Mouse (Mus musculus) hindbrain, postnatal 0 days (tissue): ENCODE measurements around the gene Trmt112. TPM values are rescaled to one million over a fixed set of nuclear protein-coding genes. Genes with fewer than 3 reads are reported as not detected.

Experiments
- ATAC-seq: fragments of 200-750 bp; cut with Nextera tagmentation; 2 replicates; pipeline ENCODE4 v1.8.0; 2017; ENCODE audit warnings: mild to moderate bottlenecking, moderate TSS enrichment, moderate library complexity
- DNase-seq: peaks from one replicate; pipeline ENCODE4 v3.0.0-alpha.2; 2015; ENCODE audit warnings: low spot score
- H3K27ac ChIP-seq: fragments of 300-500 bp; sonication (generic); 2 replicates; pipeline ENCODE4 v1.5.1; 2014; ENCODE audit warnings: mild to moderate bottlenecking
- H3K27me3 ChIP-seq: fragments of 300-500 bp; sonication (generic); 2 replicates; pipeline ENCODE4 v1.6.1; 2014; ENCODE audit warnings: low read length, mixed read lengths; ENCODE audit not compliant: insufficient read depth
- H3K36me3 ChIP-seq: fragments of 300-500 bp; sonication (generic); 2 replicates; pipeline ENCODE4 v1.6.1; 2014; ENCODE audit warnings: low read length, mixed read lengths; ENCODE audit not compliant: insufficient read depth
- H3K4me1 ChIP-seq: fragments of 300-500 bp; sonication (generic); 2 replicates; pipeline ENCODE4 v1.6.1; 2014; ENCODE audit warnings: antibody characterized with exemption, low read length, mixed read lengths; ENCODE audit not compliant: insufficient read depth
- H3K4me2 ChIP-seq: fragments of 300-500 bp; sonication (generic); 2 replicates; pipeline ENCODE4 v1.6.1; 2014; ENCODE audit warnings: low read depth, mild to moderate bottlenecking, low read length, moderate library complexity, mixed read lengths
- H3K4me3 ChIP-seq: fragments of 300-500 bp; sonication (generic); 2 replicates; pipeline ENCODE4 v1.5.1; 2014; ENCODE audit warnings: low read length
- H3K9ac ChIP-seq: fragments of 300-500 bp; sonication (generic); replicated peaks from 2 replicates; pipeline ENCODE4 v1.6.1; 2014; ENCODE audit warnings: mild to moderate bottlenecking, low read length, moderate library complexity, mixed read lengths
- H3K9me3 ChIP-seq: fragments of 300-500 bp; sonication (generic); 2 replicates; pipeline ENCODE4 v1.6.1; 2016; ENCODE audit warnings: low read length, mixed read lengths
- CTCF ChIP-seq: IDR thresholded peaks from 2 replicates; pipeline ENCODE4 v1.5.1; 2016; ENCODE audit warnings: antibody characterized with exemption, control low read depth, low read depth
- WGBS: fragments of 180-500 bp; shearing (Covaris S2); extraction: QIAGEN DNeasy Blood & Tissue Kit; methylation state at CpG from one replicate; pipeline ENCODE4 v1.1.7; 2014; 5-methylcytosine and 5-hydroxymethylcytosine counted together
- polyA plus RNA-seq: library from polyadenylated mRNA; unstranded; fragments of >200 nt; fragmentation: Nextera tagmentation; extraction: Ambion mirVana; gene quantifications from 2 replicates; pipeline ENCODE4 v1.2.1, GENCODE M21; 2015
- total RNA-seq: library from RNA; depleted of rRNA; stranded (reverse); fragments of >200 nt; gene quantifications from 2 replicates; pipeline ENCODE4 v1.2.3, GENCODE M21; 2014

Trmt112 gene
- total and polyA plus RNA-seq, 2 experiments from 2014 or later = 61.7 to 111 TPM

DNA sequence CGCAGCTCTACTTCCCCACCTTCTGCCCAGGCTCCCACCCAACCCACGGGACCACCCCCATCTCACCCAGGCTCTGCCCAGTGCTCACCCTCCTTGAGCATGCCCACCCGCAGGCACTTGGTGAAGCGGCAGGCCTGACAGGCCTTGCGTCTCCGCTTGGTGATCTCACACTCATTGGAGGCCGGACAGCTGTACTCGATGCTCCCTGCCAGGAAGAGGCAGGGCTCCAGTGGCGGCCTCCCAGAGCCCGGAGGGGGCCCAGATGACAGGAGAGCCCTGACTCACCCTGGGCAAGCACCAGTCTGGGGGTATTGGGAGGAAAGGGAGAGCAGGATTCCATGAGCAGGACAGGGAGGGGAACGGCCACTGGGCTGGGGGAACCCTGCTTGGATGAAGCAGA is 4.5 kb downstream of the Trmt112 start:
- 77% methylated on average over 11 of the region's 11 CpGs for WGBS
- ATAC-seq (no peak), DNase-seq (no peak)
- Histone ChIP-seq H3K27ac (no peak overlapping the region), H3K4me1 (0 out of 2 replicates have a peak, but pooled peaks cover 5% of the 10 kb centered on the region), H3K4me2 (no peak overlapping the region), H3K9ac (no peak overlapping the region), H3K36me3 (peaks cover 27% of the 10 kb centered on the region), H3K4me3 (no peak overlapping the region), H3K9me3 (no peaks in the 10 kb centered on the region), H3K27me3 (no peaks in the 10 kb centered on the region)
- TF ChIP-seq CTCF = no peak

DNA sequence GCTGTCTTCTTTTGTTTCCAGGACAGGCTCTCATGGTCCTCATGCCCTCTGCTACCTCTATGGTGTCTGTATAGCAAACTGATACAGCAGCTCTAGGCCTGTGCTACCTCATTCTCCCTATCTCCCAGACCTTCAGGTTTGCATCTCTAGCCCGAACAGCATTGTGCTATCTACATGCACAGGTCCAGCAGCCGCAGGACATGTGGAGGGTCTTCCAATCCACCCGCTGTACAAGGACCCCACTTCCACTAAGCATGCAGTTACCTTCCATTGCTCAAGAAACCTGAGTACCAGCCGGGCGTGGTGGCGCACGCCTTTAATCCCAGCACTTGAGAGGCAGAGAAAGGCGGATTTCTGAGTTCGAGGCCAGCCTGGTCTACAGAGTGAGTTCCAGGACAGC is 5.0 kb downstream of the Trmt112 start:
- no peak overlapping the region for H3K4me3 ChIP-seq
- 91% methylated on average over 9 of the region's 9 CpGs for WGBS
- H3K9me3 ChIP-seq = no peaks in the 10 kb centered on the region
- no peak overlapping the region for H3K9ac ChIP-seq
- peaks cover 27% of the 10 kb centered on the region for H3K36me3 ChIP-seq
- TF ChIP-seq CTCF = no peak
- 0 out of 2 replicates have a peak, but pooled peaks cover 5% of the 10 kb centered on the region for H3K4me1 ChIP-seq
- ATAC-seq (no peak), DNase-seq (no peak)
- no peak overlapping the region for H3K4me2 ChIP-seq
- no peaks in the 10 kb centered on the region for H3K27me3 ChIP-seq
- H3K27ac ChIP-seq = no peak overlapping the region

DNA sequence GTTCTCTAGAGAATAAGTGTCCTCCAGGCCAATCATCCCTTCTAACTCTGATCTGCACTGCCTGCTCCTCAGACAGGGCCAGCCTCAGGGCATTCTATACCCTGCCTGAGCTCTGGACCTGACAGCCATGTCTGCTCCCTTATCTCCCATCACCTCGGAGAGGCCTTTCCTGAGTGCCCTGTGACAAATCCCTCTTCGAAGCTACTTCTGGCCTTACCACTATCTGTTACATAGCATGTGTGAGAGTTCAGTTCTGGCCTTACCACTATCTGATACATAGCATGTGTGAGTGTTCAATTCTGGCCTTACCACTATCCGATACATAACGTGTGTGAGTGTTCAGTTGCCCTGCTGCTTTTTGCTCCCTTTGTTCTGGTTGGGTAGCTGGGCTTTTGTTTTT is 5.8 kb downstream of the Trmt112 start:
- no peak for ATAC-seq

DNA sequence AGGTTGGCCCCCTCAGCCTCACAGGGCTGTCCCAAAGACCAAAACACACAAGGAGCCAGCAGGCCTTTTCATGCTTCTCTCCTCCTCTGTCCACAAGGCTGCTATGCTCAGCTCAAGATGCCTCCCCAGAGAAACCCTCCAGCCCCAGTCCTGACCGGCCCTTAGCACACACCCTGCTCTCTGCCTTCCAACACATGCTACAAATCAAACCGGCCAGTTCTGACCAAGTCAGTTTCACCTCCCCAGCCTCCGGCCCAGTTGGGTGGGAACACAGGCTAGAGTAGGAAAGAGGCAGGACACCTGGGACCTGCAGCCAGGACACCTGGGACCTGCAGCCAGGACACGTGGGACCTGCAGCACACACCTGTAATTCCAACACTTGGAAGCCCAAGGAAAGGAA is 7.0 kb downstream of the Trmt112 start:
- H3K4me2 ChIP-seq = no peak overlapping the region
- no peak for TF ChIP-seq CTCF
- no peak for DNase-seq
- H3K4me1 ChIP-seq = peaks cover 15% of the 10 kb centered on the region; the same call in 1 of the 2 replicates
- H3K4me3 ChIP-seq = no peak overlapping the region
- no peaks in the 10 kb centered on the region for H3K27me3 ChIP-seq
- H3K27ac ChIP-seq = no peak overlapping the region
- H3K9me3 ChIP-seq = no peaks in the 10 kb centered on the region
- WGBS = 84% methylated on average over 4 of the region's 4 CpGs
- H3K9ac ChIP-seq = no peak overlapping the region
- ATAC-seq = no peak
- H3K36me3 ChIP-seq = peaks cover 23% of the 10 kb centered on the region

More for the DNA sequence above, 5.8 kb downstream of the Trmt112 start:
- Histone ChIP-seq H3K9me3 (no peaks in the 10 kb centered on the region), H3K27ac (no peak overlapping the region), H3K4me1 (peaks cover 12% of the 10 kb centered on the region; the same call in 1 of the 2 replicates), H3K9ac (no peak overlapping the region), H3K4me3 (no peak overlapping the region), H3K36me3 (peaks cover 27% of the 10 kb centered on the region), H3K27me3 (no peaks in the 10 kb centered on the region), H3K4me2 (no peak overlapping the region)
- DNase-seq = no peak
- no peak for TF ChIP-seq CTCF
- WGBS = 87% methylated on average over 4 of the region's 4 CpGs

DNA sequence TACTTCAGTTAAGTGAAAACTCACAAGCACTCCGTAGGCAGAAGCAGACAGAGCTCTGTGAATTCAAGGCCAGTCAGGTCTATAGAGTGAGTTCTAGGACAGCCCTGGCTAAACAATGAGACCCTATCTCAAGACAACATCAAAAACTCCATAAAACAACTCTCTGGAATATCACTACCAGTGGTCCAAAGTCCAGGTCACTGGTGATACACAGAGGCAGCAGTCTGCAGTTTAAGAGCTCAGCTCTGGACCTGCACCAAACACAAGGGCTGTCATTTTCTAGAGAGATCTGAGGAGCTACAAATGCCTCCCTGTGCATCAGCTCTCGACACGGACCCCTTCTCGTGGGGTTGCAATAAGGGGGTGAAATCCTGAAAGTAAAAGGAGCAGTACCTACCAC is 8.8 kb downstream of the Trmt112 start:
- WGBS = 91% methylated on average over 4 of the region's 4 CpGs
- ATAC-seq (no peak), DNase-seq (no peak)
- Histone ChIP-seq H3K4me3 (no peak overlapping the region), H3K36me3 (peaks cover 5% of the 10 kb centered on the region), H3K9me3 (no peaks in the 10 kb centered on the region), H3K4me1 (peaks cover 15% of the 10 kb centered on the region; the same call in 1 of the 2 replicates), H3K4me2 (no peak overlapping the region), H3K9ac (no peak overlapping the region), H3K27me3 (no peaks in the 10 kb centered on the region), H3K27ac (no peak overlapping the region)
- TF ChIP-seq CTCF = no peak

DNA sequence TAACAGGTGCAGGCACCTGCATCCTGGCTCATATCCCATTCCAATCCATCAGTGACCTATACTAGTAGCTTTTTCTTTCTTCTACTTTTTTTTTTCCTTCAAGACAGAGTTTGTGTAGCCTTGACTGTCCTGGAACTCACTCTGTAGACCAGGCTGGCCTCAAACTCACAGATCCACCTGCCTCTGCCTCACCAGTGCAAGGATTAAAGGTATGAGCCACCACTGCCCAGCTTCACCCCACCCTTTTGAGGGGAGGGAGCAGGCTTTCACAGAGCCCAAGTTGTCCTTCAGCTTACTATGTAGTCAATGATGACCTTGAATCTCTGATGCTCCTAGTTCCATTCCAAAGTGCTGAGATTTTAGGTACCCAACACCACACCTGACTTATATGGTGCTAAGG is 9.9 kb downstream of the Trmt112 start:
- no peak for TF ChIP-seq CTCF
- peaks cover 15% of the 10 kb centered on the region; the same call in 1 of the 2 replicates for H3K4me1 ChIP-seq
- H3K36me3 ChIP-seq = no peaks in the 10 kb centered on the region
- H3K4me3 ChIP-seq = no peak overlapping the region
- H3K27ac ChIP-seq = no peak overlapping the region
- no peak overlapping the region for H3K4me2 ChIP-seq
- ATAC-seq = no peak
- peaks cover 8% of the 10 kb centered on the region; the same call in 1 of the 2 replicates for H3K27me3 ChIP-seq
- DNase-seq = no peak
- H3K9me3 ChIP-seq = no peaks in the 10 kb centered on the region
- H3K9ac ChIP-seq = 0 out of 2 replicates have a peak overlapping the region, but pooled peaks have one; percentile 9

DNA sequence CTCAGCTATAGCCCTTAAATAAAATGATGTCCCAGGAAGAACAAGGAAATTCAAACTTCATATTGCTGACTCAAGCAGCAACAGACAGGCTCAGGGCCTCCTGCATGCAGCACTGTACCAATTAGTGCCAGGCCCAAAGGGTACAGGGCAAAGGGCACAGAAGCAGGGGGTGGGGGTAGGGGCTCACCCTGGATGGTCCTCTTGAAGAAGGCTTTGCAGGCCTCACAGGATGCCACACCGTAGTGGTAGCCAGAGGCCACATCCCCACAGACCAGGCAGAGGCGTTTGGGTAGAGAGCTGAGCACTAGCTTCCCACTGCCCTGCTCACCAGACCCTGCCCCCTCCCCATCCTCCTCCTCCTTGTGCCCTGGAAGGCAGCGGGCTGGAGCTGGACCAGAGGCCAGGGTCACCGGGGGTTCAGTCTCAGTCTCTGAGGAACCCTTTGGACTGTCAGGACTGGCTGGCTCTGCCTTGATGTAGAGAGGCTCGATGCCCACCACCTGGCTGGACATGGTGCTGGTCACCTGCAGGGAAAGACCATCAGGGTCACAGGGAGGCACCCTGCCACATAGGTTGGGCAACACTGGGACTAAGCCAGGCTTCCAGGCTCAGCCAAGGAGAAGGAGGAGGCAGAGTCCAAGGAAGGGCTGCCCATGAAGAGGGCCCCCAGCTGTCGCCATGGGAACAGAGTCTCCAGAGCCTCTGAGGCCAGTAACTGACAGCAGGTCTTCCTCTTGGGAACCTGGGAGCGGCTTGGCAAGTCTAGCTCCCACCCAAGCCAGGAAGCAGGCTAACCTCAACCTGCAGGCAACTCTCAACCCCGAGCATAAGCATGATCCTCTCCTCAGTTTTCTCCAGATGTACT is 10.6 kb downstream of the Trmt112 start:
- peaks cover 15% of the 10 kb centered on the region for H3K27me3 ChIP-seq
- H3K4me2 ChIP-seq = peak overlapping the region; percentile 96
- H3K9me3 ChIP-seq = no peaks in the 10 kb centered on the region
- peak overlapping the region; percentile 86; the same call in 1 of the 2 replicates for H3K27ac ChIP-seq
- 39% methylated on average over 8 of the region's 8 CpGs for WGBS
- H3K9ac ChIP-seq = peak overlapping the region; percentile 90
- DNase-seq (peak; percentile 55), ATAC-seq (no peak)
- no peak for TF ChIP-seq CTCF
- H3K4me3 ChIP-seq = peak overlapping the region; percentile 84
- no peaks in the 10 kb centered on the region for H3K36me3 ChIP-seq
- H3K4me1 ChIP-seq = peaks cover 20% of the 10 kb centered on the region; the same call in 1 of the 2 replicates
